Mouse (Mus musculus): Measurements from ENCODE around the gene Glis3. TPM values are rescaled to one million over a fixed set of nuclear protein-coding genes. Genes with fewer than 3 reads are reported as not detected.

The Glis3 gene
- polyA plus RNA-seq, 1 experiment from 2014 or later: 2.6 TPM

GRCm38 (mm10) chr19:28424180-28424579 is 255.7 kb downstream of the Glis3 start:
- Histone ChIP-seq H3K9ac (no peak overlapping the region), H3K36me3 (no peaks in the 10 kb centered on the region), H3K4me1 (no peaks in the 10 kb centered on the region), H3K27me3 (no peaks in the 10 kb centered on the region), H3K4me3 (no peak overlapping the region), H3K9me3 (replicated peaks) (no peaks in the 10 kb centered on the region), H3K4me2 (replicated peaks) (no peak overlapping the region), H3K27ac (no peak overlapping the region)
- WGBS: 80% methylated on average over 5 of the region's 5 CpGs
- ATAC-seq (ENCODE audit: low FRiP score): no peak

- H3K36me3 ChIP-seq: no peaks in the 10 kb centered on the region
- no peaks in the 10 kb centered on the region for H3K4me1 ChIP-seq
- H3K27me3 ChIP-seq: no peaks in the 10 kb centered on the region
- no peak for ATAC-seq (ENCODE audit: low FRiP score)
- WGBS: 76% methylated on average over 9 of the region's 9 CpGs
- no peak overlapping the region for H3K4me2 ChIP-seq (replicated peaks)
- H3K27ac ChIP-seq: no peak overlapping the region
- H3K4me3 ChIP-seq: no peak overlapping the region
- no peaks in the 10 kb centered on the region for H3K9me3 ChIP-seq (replicated peaks)
- H3K9ac ChIP-seq: no peak overlapping the region
Measured at GRCm38 (mm10) chr19:28422939-28423338, 256.9 kb downstream of the Glis3 start.

- ATAC-seq (ENCODE audit: low FRiP score): no peak
- no peak overlapping the region for H3K27ac ChIP-seq
- no peaks in the 10 kb centered on the region for H3K4me1 ChIP-seq
- no peaks in the 10 kb centered on the region for H3K36me3 ChIP-seq
- no peak overlapping the region for H3K4me3 ChIP-seq
- no peak overlapping the region for H3K9ac ChIP-seq
- 86% methylated on average over 5 of the region's 5 CpGs for WGBS
- H3K9me3 ChIP-seq (replicated peaks): no peaks in the 10 kb centered on the region; the same call in 1 of the 2 replicates
- H3K4me2 ChIP-seq (replicated peaks): no peak overlapping the region
- H3K27me3 ChIP-seq: no peaks in the 10 kb centered on the region
Measured at GRCm38 (mm10) chr19:28416069-28416468, 263.8 kb downstream of the Glis3 start.

- no peak overlapping the region for H3K4me2 ChIP-seq (replicated peaks)
- no peak for ATAC-seq (ENCODE audit: low FRiP score)
- no peak overlapping the region for H3K4me3 ChIP-seq
- H3K4me1 ChIP-seq: no peaks in the 10 kb centered on the region
- no peak overlapping the region for H3K27ac ChIP-seq
- H3K9me3 ChIP-seq (replicated peaks): no peaks in the 10 kb centered on the region; the same call in 1 of the 2 replicates
- 64% methylated on average over 3 of the region's 3 CpGs for WGBS
- H3K27me3 ChIP-seq: no peaks in the 10 kb centered on the region
- H3K36me3 ChIP-seq: no peaks in the 10 kb centered on the region
- H3K9ac ChIP-seq: no peak overlapping the region
Measured at GRCm38 (mm10) chr19:28408787-28409186, 271.1 kb downstream of the Glis3 start.

- no peaks in the 10 kb centered on the region for H3K36me3 ChIP-seq
- no peak overlapping the region for H3K9ac ChIP-seq
- H3K9me3 ChIP-seq (replicated peaks): no peaks in the 10 kb centered on the region
- H3K4me1 ChIP-seq: no peaks in the 10 kb centered on the region
- no peak overlapping the region for H3K27ac ChIP-seq
- H3K4me2 ChIP-seq (replicated peaks): no peak overlapping the region
- ATAC-seq (ENCODE audit: low FRiP score): no peak
- 72% methylated on average over 6 of the region's 6 CpGs for WGBS
- no peaks in the 10 kb centered on the region for H3K27me3 ChIP-seq
- H3K4me3 ChIP-seq: no peak overlapping the region
Measured at GRCm38 (mm10) chr19:28402956-28403355, 276.9 kb downstream of the Glis3 start.

- Histone ChIP-seq H3K9ac (no peak overlapping the region), H3K4me3 (no peak overlapping the region), H3K4me2 (replicated peaks) (no peak overlapping the region), H3K4me1 (peaks cover 13% of the 10 kb centered on the region), H3K27me3 (no peaks in the 10 kb centered on the region), H3K9me3 (replicated peaks) (no peaks in the 10 kb centered on the region), H3K36me3 (no peaks in the 10 kb centered on the region), H3K27ac (no peak overlapping the region)
- WGBS: 63% methylated on average over 1 of the region's 1 CpGs
- no peak for ATAC-seq (ENCODE audit: low FRiP score)
Measured at GRCm38 (mm10) chr19:28395584-28395861, 284.4 kb downstream of the Glis3 start.

GRCm38 (mm10) chr19:28394826-28395583 is 284.9 kb downstream of the Glis3 start:
- Histone ChIP-seq H3K4me1 (peaks cover 13% of the 10 kb centered on the region), H3K27me3 (no peaks in the 10 kb centered on the region), H3K9ac (0 out of 2 replicates have a peak overlapping the region, but pooled peaks have one; percentile 32), H3K36me3 (no peaks in the 10 kb centered on the region), H3K9me3 (replicated peaks) (no peaks in the 10 kb centered on the region), H3K4me3 (no peak overlapping the region), H3K27ac (no peak overlapping the region), H3K4me2 (replicated peaks) (peak overlapping the region; percentile 14; the same call in 1 of the 2 replicates)
- WGBS: 28% methylated on average over 12 of the region's 12 CpGs
- ATAC-seq (ENCODE audit: low FRiP score): 0 out of 2 replicates have a peak, but pooled peaks have one; percentile 38

- Histone ChIP-seq H3K4me1 (peaks cover 13% of the 10 kb centered on the region), H3K4me3 (no peak overlapping the region), H3K9ac (no peak overlapping the region), H3K4me2 (replicated peaks) (no peak overlapping the region), H3K36me3 (no peaks in the 10 kb centered on the region), H3K27me3 (no peaks in the 10 kb centered on the region), H3K27ac (no peak overlapping the region), H3K9me3 (replicated peaks) (no peaks in the 10 kb centered on the region)
- no peak for ATAC-seq (ENCODE audit: low FRiP score)
- 87% methylated on average over 7 of the region's 7 CpGs for WGBS
Measured at GRCm38 (mm10) chr19:28393766-28394165, 286.1 kb downstream of the Glis3 start.

GRCm38 (mm10) chr19:28392838-28393237 is 287.0 kb downstream of the Glis3 start:
- no peak for ATAC-seq (ENCODE audit: low FRiP score)
- H3K36me3 ChIP-seq: no peaks in the 10 kb centered on the region

GRCm38 (mm10) chr19:28390920-28391319 is 289.0 kb downstream of the Glis3 start:
- no peak for ATAC-seq (ENCODE audit: low FRiP score)
- H3K36me3 ChIP-seq: no peaks in the 10 kb centered on the region
- H3K9me3 ChIP-seq (replicated peaks): no peaks in the 10 kb centered on the region
- no peak overlapping the region for H3K4me3 ChIP-seq
- no peak overlapping the region for H3K4me2 ChIP-seq (replicated peaks)
- peaks cover 13% of the 10 kb centered on the region for H3K4me1 ChIP-seq
- H3K27ac ChIP-seq: no peak overlapping the region
- WGBS: 75% methylated on average over 4 of the region's 4 CpGs
- H3K27me3 ChIP-seq: no peaks in the 10 kb centered on the region
- no peak overlapping the region for H3K9ac ChIP-seq

More at GRCm38 (mm10) chr19:28392838-28393237, 287.0 kb downstream of the Glis3 start:
- Histone ChIP-seq H3K27ac (no peak overlapping the region), H3K9me3 (replicated peaks) (no peaks in the 10 kb centered on the region), H3K9ac (no peak overlapping the region), H3K4me1 (peaks cover 13% of the 10 kb centered on the region), H3K4me2 (replicated peaks) (no peak overlapping the region), H3K27me3 (no peaks in the 10 kb centered on the region), H3K4me3 (no peak overlapping the region)
- WGBS: 82% methylated on average over 3 of the region's 3 CpGs

GRCm38 (mm10) chr19:28389146-28389545 is 290.7 kb downstream of the Glis3 start:
- Histone ChIP-seq H3K27ac (no peak overlapping the region), H3K4me1 (no peaks in the 10 kb centered on the region), H3K4me2 (replicated peaks) (no peak overlapping the region), H3K9me3 (replicated peaks) (no peaks in the 10 kb centered on the region), H3K9ac (no peak overlapping the region), H3K4me3 (no peak overlapping the region), H3K27me3 (no peaks in the 10 kb centered on the region), H3K36me3 (no peaks in the 10 kb centered on the region)
- no peak for ATAC-seq (ENCODE audit: low FRiP score)
- 75% methylated on average over 5 of the region's 5 CpGs for WGBS

- Histone ChIP-seq H3K4me1 (peaks cover 30% of the 10 kb centered on the region), H3K9me3 (replicated peaks) (no peaks in the 10 kb centered on the region), H3K27ac (no peak overlapping the region), H3K4me2 (replicated peaks) (no peak overlapping the region), H3K36me3 (no peaks in the 10 kb centered on the region), H3K4me3 (no peak overlapping the region), H3K27me3 (no peaks in the 10 kb centered on the region), H3K9ac (no peak overlapping the region)
- 79% methylated on average over 5 of the region's 5 CpGs for WGBS
- ATAC-seq (ENCODE audit: low FRiP score): no peak
Measured at GRCm38 (mm10) chr19:28383425-28383824, 296.5 kb downstream of the Glis3 start.

Data from hindbrain, embryonic 12.5 days (tissue).